Mouse (Mus musculus) lung, postnatal 0 days (tissue): ENCODE measurements at regions not wholly inside any gene's neighbourhood (a gene's known extent, or its start where the extent isn't known, plus 50 kb on each side); places are given as distances from the start of the nearest gene placed in this dataset.
A peak's percentile ranks its signal among the peaks of the same experiment; 100 is the strongest.

ENCODE experiments used
- ATAC-seq: fragments of 200-750 bp; cut with Nextera tagmentation; 2 replicates; pipeline ENCODE4 v1.8.0; 2017; ENCODE audit warnings: moderate library complexity
- DNase-seq: peaks from one replicate; pipeline ENCODE4 v3.0.0-alpha.2; 2016; ENCODE audit warnings: low spot score
- H3K27ac ChIP-seq: fragments of 300-500 bp; sonication (generic); 2 replicates; pipeline ENCODE4 v1.5.1; 2014; ENCODE audit warnings: antibody characterized with exemption, mild to moderate bottlenecking, low read length, mixed read lengths
- H3K27me3 ChIP-seq: fragments of 300-500 bp; sonication (generic); replicated peaks from 2 replicates; pipeline ENCODE4 v1.6.1; 2014; ENCODE audit warnings: low read length, mixed read lengths; ENCODE audit not compliant: insufficient read depth
- H3K36me3 ChIP-seq: fragments of 300-500 bp; sonication (generic); 2 replicates; pipeline ENCODE4 v1.6.1; 2014; ENCODE audit warnings: low read length, mixed read lengths; ENCODE audit not compliant: insufficient read depth
- H3K4me1 ChIP-seq: fragments of 300-500 bp; sonication (generic); 2 replicates; pipeline ENCODE4 v1.6.1; 2014; ENCODE audit warnings: antibody characterized with exemption, low read depth, low read length, mixed read lengths; ENCODE audit not compliant: insufficient read depth
- H3K4me2 ChIP-seq: fragments of 300-500 bp; sonication (generic); replicated peaks from 2 replicates; pipeline ENCODE4 v1.6.1; 2014; ENCODE audit warnings: low read depth, mild to moderate bottlenecking, low read length, moderate library complexity, mixed read lengths
- H3K4me3 ChIP-seq: fragments of 300-500 bp; sonication (generic); 2 replicates; pipeline ENCODE4 v1.5.1; 2014; ENCODE audit warnings: low read depth, low read length
- H3K9ac ChIP-seq: fragments of 300-500 bp; sonication (generic); replicated peaks from 2 replicates; pipeline ENCODE4 v1.6.1; 2014; ENCODE audit warnings: low read depth, mild to moderate bottlenecking
- H3K9me3 ChIP-seq: fragments of 300-500 bp; sonication (generic); 2 replicates; pipeline ENCODE4 v1.6.1; 2016; ENCODE audit warnings: low read length, mixed read lengths
- CTCF ChIP-seq: IDR thresholded peaks from 2 replicates; pipeline ENCODE4 v1.5.1; 2016; ENCODE audit warnings: antibody characterized with exemption, mild to moderate bottlenecking
- EP300 ChIP-seq: IDR thresholded peaks from 2 replicates; pipeline ENCODE4 v1.6.1; 2016; ENCODE audit warnings: antibody characterized with exemption, mild to moderate bottlenecking, control low read depth
- WGBS: fragments of 180-500 bp; shearing (Covaris S2); extraction: QIAGEN DNeasy Blood & Tissue Kit; methylation state at CpG from one replicate; pipeline ENCODE4 v1.1.7; 2014; 5-methylcytosine and 5-hydroxymethylcytosine counted together

DNA sequence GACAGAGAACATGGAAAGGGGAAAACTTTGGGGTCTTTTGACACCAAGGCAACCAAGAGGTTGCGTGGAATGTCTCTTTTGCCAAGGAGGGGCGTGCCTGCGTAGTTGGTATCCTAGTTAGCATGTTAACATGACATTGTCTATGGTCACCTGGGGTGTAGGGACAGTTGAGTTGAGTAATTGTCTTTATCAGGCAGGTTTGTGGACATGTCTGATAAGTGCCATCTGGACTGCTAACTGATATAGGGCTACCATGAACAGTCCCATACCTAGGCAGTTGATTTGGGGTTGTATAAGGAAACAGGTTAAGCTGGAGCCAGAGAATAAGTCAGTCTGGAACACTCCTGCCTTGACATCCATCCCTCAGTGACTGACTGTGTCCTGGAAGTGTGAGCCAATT, 197.6 kb downstream of the Pten start:
- 96% methylated on average over 3 of the region's 3 CpGs for WGBS
- no peak overlapping the region for H3K27ac ChIP-seq
- H3K27me3 ChIP-seq: no peaks in the 10 kb centered on the region
- no peaks in the 10 kb centered on the region for H3K36me3 ChIP-seq
- H3K9ac ChIP-seq: no peak overlapping the region
- ATAC-seq (no peak), DNase-seq (no peak)
- TF ChIP-seq CTCF (no peak), EP300 (no peak)
- no peaks in the 10 kb centered on the region for H3K9me3 ChIP-seq
- H3K4me2 ChIP-seq: no peak overlapping the region
- no peak overlapping the region for H3K4me3 ChIP-seq
- peaks cover 15% of the 10 kb centered on the region for H3K4me1 ChIP-seq

DNA sequence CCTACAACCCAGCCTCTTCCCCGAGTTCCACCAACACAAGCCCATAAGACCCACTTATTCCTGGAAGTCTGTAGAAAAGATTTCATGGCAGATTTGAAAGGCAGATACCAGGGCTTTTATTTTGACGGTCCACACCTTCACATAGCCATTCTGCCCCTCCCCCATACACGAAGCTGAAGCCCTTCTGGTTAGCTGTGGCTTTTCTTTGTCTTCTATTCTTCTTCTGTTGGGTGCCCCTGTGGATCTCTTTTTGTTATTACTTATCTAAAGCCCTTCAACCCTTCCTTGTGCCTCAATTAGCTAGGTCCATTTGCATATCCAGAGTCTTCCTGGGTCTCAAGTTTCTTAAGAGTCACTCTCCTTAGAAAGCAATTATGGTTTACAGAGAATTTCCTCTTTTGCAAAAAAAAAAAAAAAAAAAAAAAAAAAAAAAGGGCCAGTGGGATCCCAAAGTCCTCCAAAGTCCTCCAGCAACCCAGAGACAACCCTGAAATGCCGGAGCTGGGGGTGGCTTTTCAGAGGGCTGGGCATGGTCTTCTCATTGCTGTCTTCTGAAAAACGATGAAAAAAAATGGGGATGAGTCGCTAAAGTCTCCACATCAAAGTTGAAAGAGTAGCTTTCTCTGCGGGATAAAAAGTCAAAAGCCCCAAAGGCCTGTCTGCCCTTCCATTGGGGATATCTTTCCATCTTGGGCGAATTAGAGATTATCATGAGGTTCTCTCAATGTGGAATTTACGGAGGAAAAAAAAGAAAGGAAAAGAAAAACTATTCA, 199.0 kb downstream of the Pten start:
- Histone ChIP-seq H3K27ac (peak overlapping the region; percentile 26; the same call in 1 of the 2 replicates), H3K4me3 (peak overlapping the region; percentile 37; the same call in 1 of the 2 replicates), H3K4me1 (peaks cover 15% of the 10 kb centered on the region), H3K36me3 (no peaks in the 10 kb centered on the region), H3K9ac (0 out of 2 replicates have a peak overlapping the region, but pooled peaks have one; percentile 8), H3K27me3 (no peaks in the 10 kb centered on the region), H3K4me2 (peak overlapping the region; percentile 59), H3K9me3 (no peaks in the 10 kb centered on the region)
- TF ChIP-seq EP300 (no peak), CTCF (no peak)
- WGBS: 11% methylated on average over 9 of the region's 9 CpGs
- no peak for ATAC-seq
- peak; percentile 49 for DNase-seq

DNA sequence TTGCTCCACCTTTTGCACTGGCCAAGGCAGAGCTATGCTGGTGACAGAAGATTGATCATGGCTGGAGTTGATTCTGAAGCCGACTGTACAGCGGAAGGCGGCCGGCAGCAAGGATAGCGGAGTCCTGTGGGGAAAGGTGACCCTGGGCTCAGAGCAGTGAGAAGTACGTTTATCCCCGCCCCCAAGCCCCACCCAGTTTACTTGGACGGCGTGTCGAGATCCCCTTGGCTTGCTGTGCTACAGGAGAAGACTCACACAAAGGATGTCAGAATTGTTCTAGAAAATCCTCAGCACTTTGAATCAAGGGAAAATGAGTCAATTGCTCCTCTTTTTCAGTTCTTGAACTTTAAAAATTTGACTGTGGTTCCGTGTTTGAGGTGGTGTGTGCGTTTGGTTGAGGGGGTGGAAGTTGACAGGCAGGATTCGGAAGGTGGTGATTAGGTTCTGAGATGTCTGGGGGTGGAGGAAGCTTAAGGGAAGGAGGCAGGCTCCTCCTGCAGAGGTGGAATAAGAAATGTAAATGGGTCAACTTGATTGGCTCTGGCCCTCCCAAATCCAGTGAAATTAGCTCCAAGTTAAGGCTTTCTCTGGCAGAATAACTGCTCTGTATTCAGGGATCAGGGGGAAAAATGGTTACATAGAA, 199.7 kb downstream of the Pten start:
- ATAC-seq (peak; percentile 27; the same call in 1 of the 2 replicates), DNase-seq (peak; percentile 60)
- Histone ChIP-seq H3K36me3 (no peaks in the 10 kb centered on the region), H3K4me1 (peaks cover 15% of the 10 kb centered on the region), H3K4me3 (peak overlapping the region; percentile 37; the same call in 1 of the 2 replicates), H3K27me3 (no peaks in the 10 kb centered on the region), H3K4me2 (peak overlapping the region; percentile 59), H3K9me3 (no peaks in the 10 kb centered on the region), H3K27ac (peak overlapping the region; percentile 26; the same call in 1 of the 2 replicates), H3K9ac (0 out of 2 replicates have a peak overlapping the region, but pooled peaks have one; percentile 8)
- 0 out of 2 replicates have a peak, but pooled peaks have one; percentile 11 for TF ChIP-seq EP300
- TF ChIP-seq CTCF: no peak
- 5% methylated on average over 13 of the region's 13 CpGs for WGBS

- 95% methylated on average over 4 of the region's 4 CpGs for WGBS
- Histone ChIP-seq H3K4me1 (peaks cover 15% of the 10 kb centered on the region), H3K27me3 (no peaks in the 10 kb centered on the region), H3K36me3 (no peaks in the 10 kb centered on the region), H3K9ac (no peak overlapping the region), H3K9me3 (no peaks in the 10 kb centered on the region), H3K4me2 (no peak overlapping the region), H3K27ac (no peak overlapping the region), H3K4me3 (no peak overlapping the region)
- DNase-seq: no peak
- no peak for ATAC-seq
- TF ChIP-seq EP300 (no peak), CTCF (no peak)
Observed at GRCm38 (mm10) chr19:32958276-32958675, 201.0 kb downstream of the Pten start.

- WGBS: 91% methylated on average over 4 of the region's 4 CpGs
- H3K27ac ChIP-seq: no peak overlapping the region
- peaks cover 14% of the 10 kb centered on the region for H3K4me1 ChIP-seq
- H3K4me3 ChIP-seq: no peak overlapping the region
- H3K9ac ChIP-seq: no peak overlapping the region
- no peak overlapping the region for H3K4me2 ChIP-seq
- DNase-seq (no peak), ATAC-seq (no peak)
- no peaks in the 10 kb centered on the region for H3K36me3 ChIP-seq
- H3K27me3 ChIP-seq: no peaks in the 10 kb centered on the region
- H3K9me3 ChIP-seq: no peaks in the 10 kb centered on the region
- no peak for TF ChIP-seq CTCF
- no peak for TF ChIP-seq EP300
Observed at GRCm38 (mm10) chr19:32958791-32959190, 201.5 kb downstream of the Pten start.

DNA sequence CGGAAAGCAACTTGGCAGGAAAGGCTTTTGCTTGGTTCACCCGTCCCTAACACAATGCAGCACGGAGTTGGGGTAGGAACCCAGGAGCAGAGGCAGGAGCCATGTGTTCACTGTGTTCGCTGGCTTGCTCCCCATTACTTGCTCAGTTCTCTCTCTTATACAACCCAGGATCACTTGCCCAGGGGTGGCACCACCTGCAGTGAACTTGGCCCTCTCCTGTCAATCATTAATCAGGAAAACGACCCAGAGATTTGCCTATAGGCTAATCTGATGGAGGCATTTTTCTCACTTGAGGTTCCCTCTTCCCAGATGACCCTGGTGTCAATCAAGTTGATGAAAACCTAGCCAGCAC, 202.5 kb downstream of the Pten start:
- TF ChIP-seq CTCF (no peak), EP300 (no peak)
- no peaks in the 10 kb centered on the region for H3K27me3 ChIP-seq
- H3K4me2 ChIP-seq: no peak overlapping the region
- DNase-seq (no peak), ATAC-seq (no peak)
- 68% methylated on average over 5 of the region's 5 CpGs for WGBS
- no peaks in the 10 kb centered on the region for H3K9me3 ChIP-seq
- no peak overlapping the region for H3K27ac ChIP-seq
- H3K36me3 ChIP-seq: no peaks in the 10 kb centered on the region
- peaks cover 12% of the 10 kb centered on the region for H3K4me1 ChIP-seq
- H3K9ac ChIP-seq: no peak overlapping the region
- H3K4me3 ChIP-seq: no peak overlapping the region
